Mouse (Mus musculus): ENCODE measurements at regions not wholly inside any gene's neighbourhood (a gene's known extent, or its start where the extent isn't known, plus 50 kb on each side); places are given as distances from the start of the nearest gene placed in this dataset.

DNA sequence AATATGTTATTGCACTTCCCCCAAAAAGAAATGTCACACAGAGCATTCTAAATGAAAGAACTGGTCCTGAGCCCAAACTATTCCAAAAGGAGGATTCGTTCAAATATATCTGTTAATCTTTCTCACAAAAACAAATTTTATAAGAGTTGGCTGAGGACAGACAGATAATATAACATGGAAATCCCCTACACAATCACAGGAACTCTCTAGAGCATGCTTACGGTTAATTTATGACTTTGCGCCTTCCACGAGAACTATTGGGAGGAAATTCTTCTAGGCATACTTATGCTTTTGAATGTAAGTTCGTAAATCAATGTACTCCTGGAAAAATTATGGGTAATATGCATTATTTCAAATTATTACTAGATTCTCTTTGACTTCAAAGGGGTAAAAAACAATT is 144.1 kb upstream of the Gimd1 start:
- no peak for DNase-seq

DNA sequence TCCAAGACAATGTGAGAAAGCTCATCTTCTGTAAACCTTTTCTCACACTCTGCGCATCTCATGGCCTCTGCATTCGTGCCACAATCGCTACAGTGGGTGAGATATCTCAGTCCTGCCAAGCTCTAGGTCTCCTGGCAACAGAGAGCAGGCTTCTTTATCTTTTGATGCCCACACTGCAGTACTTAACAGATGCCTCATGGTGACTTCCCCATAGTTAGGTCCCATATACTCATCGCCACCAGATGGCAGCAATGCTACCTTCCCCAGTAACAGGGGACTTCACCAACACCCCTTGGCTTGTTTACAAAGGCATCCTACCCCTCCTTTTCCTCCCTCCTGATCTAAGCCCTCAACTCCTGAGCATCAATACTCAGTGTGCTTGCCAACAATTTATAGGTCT is 123.5 kb upstream of the Gimd1 start:
- peak; percentile 5 for DNase-seq

DNA sequence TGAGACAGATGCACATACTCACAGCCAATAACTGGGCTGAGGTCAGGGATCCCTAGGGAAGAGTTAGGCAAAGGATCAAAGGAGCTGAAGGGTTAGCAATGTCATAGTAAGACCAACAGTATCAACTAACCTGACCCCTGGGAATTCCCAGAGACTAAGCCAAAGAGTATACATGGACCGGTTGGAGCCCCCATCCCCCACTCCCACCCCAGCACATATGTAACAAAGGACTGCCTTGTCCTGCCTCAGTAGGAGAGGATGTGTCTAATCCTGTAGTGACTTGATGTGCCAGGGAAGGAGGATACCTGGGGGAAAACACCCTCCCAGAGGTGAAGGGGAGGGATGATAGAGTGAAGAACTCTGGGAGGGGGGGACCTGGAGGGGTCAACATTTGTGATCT is 119.4 kb upstream of the Gimd1 start:
- no peak for DNase-seq

DNA sequence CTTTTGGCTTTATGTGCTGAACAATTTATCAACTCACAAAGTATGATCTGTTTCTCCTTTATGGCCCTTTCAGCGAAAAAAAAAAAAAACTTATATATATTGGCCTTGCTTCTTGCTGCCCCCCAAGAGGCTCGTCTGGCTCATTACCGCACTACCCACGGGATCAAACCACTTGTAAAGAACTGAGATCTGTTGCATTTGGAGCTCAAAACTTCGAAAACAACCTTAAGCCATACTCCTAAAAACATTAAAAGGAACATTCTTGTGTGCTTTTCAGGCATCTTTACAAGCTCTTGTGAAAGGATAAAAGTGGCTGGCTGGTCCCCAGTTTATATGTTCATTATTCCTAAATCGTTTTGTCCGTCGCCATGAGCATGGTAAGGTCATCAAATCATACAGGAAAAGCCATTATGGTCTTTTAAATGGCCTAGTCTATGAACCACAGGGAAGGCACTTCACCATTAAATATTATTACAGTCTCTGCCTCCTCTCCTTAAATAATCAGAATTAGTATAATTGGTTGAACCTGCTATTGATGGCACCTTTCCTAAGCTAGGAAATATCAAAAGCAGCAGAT is 117.0 kb upstream of the Gimd1 start:
- DNase-seq = no peak

DNA sequence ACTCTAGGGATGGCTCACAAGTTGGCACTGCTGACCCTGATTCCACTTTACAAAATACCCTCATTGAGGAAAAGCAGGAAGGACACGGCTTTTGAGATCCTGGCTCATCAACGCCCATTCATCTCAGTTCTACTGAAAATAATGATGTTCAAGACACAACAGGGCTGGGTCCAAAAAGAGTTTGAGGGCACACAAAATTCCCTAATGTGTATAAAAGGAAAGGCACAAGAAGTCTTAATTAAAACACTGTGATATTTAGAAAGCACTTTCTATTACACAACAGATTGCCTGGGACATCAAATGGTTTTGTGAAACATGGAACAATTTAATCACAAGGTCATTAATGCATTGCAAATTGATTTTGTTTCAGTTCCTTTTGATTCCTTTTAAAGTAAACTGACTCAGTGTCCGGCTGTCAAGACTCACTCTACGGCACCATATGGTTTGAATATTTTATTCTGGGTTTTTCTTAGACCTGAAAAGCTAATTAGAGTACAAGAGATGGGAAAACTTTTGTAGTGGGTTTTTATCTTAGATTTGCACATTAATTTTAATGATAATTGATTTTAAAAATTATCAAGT is 96.2 kb upstream of the Gimd1 start:
- DNase-seq = no peak

DNA sequence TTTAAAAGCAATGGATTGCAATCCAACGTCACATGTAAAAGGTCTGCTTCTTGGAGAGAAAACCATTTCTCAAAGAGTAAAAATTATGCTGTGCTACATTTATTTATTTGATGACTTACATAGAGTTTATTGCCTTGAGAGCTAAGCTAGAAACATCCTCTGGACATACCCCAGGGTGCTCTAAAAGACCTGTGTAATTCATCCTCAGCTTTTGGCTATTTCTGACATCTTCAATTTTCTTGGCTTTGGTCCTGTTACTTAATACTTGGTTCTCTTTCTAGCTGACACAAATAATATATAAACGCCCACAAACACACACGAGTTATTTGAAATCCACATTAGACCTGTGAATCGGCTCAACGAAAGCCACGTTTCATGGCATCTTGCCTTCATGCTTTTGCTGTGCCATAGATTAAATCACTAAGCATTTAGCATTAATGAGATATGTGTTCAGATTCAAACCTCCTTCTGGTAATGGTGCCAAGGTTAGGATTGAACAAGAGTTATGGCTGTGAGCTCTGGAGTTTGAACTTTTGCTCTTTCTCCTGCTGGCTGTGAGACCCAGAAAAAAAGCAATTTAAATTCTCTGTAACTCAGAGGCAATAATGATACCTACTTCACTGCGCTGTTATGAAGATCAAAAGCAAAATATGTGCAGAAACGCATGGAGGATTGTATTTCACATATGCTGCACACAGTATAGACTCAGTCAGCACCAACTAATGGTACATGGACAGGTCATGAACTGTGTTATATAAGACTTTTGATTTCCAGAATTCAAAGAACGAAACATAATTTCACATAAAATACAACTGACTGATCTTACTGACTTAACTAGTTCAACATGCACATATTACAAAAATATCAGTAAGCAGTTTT is 89.6 kb upstream of the Gimd1 start:
- DNase-seq = no peak

DNA sequence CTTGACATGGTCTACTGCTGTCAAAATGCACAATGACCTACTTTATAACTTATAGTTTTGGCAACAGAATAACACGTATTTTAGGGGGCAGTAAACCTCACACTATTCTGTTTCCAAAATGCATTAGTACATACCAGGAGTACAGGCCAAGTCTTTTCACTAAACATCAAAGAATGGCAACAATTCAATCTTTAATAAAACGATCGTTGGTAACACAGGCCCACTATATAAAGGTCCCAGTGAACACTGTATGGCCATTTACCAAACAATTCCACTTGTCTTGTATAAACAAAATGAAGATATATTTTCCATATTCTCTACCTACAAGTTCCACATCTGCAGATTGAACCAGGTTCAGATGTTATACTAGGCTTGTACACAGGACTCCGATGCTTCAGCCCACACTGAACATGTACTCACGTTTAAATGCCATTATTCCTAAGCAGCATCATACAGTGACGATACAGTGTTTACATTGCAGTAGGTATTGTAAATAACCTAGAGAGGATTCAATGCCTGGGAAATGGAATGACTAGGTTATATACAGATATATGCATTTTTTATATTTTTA is 78.3 kb upstream of the Gimd1 start:
- DNase-seq = no peak

DNA sequence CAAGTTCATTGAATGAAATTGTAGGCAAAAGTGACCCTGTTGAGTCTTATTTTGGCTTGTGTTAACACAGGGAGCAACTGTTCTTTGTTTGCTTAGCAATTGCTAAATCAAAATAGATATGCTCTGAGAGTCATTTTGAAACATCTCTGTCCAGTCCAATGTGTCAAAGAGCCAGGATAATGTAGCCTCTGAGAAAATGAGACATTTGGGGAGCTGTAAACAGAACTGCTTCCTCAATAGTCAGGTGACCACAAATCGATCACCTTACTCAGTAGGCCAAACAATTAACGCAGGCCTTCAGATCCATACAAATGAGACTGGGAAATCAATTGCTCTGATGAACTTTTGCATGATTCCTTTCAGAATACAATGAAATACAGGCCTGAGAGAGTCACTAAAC is 63.9 kb upstream of the Gimd1 start:
- DNase-seq = no peak

DNA sequence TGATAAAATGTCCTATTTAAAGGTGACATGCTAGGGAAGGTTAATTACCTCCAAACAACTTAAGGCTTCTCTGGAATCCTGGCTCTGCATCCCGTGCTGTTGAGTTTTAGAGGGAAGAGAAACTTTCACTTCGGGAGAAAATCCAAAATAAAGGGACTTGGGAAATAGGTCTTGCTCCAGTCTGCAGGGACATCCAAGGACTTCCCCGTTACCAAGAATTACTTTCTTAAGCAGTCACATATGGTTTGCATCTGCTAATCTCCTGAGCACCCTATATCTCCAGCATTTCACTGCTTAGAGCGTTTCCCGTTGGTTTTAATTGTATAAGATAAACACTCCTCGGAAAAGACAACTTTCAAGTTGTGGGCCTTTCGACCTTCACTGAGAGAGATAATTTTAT is 63.3 kb upstream of the Gimd1 start:
- DNase-seq = no peak
